ENCODE assay signal across 20 mouse cellular contexts in genomic region chr11:116944346-116944745, GRCm38 (mm10). TPM values are rescaled to one million over a fixed set of nuclear protein-coding genes. Genes with fewer than 3 reads are reported as not detected.
DNase-seq lines count a peak whose midpoint lies in the region; ATAC-seq lines count a peak whose summit lies in the region.
"Had no signal": no experiment of that assay in that cellular context is flagged by ENCODE, and none has a peak within 500 bp of the region (broad histone marks: within the 10 kb centered on the region; RNA-seq: fewer than 3 reads in every experiment).

No protein-coding gene starts in this region.

- DNase-seq in heart, adult 9 months (ENCODE audit: low spot score in 2 of 2): no peak
- DNase-seq in MN1 (ENCODE audit: low spot score): peak; percentile 17
- DNase-seq: cerebellum, adult 2 months; cerebellum, postnatal 36 days; gastrocnemius, postnatal 10 days; heart, adult 18-20 months; kidney, adult 11 months; liver, embryonic 13.5 days; retina, postnatal 1 day had no signal

- no peaks in the 10 kb centered on the region for H3K36me3 ChIP-seq in heart, embryonic 13.5 days
- peaks cover 82% of the 10 kb centered on the region for H3K36me3 ChIP-seq in midbrain, embryonic 13.5 days
- peaks cover 29% of the 10 kb centered on the region; the same call in 1 of the 2 replicates for H3K36me3 ChIP-seq in midbrain, embryonic 15.5 days (replicated peaks)
- no peaks in the 10 kb centered on the region for H3K36me3 ChIP-seq in limb, embryonic 12.5 days
- H3K36me3 ChIP-seq: limb, embryonic 13.5 days; liver, embryonic 13.5 days had no signal

- peak overlapping the region; percentile 10; the same call in 1 of the 2 replicates for H3K27ac ChIP-seq in heart, embryonic 13.5 days (replicated peaks)
- 0 out of 2 replicates have a peak overlapping the region, but pooled peaks have one; percentile 9 for H3K27ac ChIP-seq in midbrain, embryonic 13.5 days
- H3K27ac ChIP-seq in midbrain, embryonic 15.5 days: no peak overlapping the region
- H3K27ac ChIP-seq in limb, embryonic 12.5 days: peak overlapping the region; percentile 2; the same call in 1 of the 2 replicates
- H3K27ac ChIP-seq: kidney, postnatal 0 days; limb, embryonic 13.5 days; liver, embryonic 13.5 days; macrophage; midbrain, embryonic 10.5 days had no signal

- no peaks in the 10 kb centered on the region for H3K9me3 ChIP-seq in heart, embryonic 13.5 days
- no peaks in the 10 kb centered on the region for H3K9me3 ChIP-seq in midbrain, embryonic 13.5 days
- H3K9me3 ChIP-seq in midbrain, embryonic 15.5 days: no peaks in the 10 kb centered on the region
- H3K9me3 ChIP-seq in limb, embryonic 12.5 days: no peaks in the 10 kb centered on the region
- H3K9me3 ChIP-seq: limb, embryonic 13.5 days; liver, embryonic 13.5 days; midbrain, embryonic 10.5 days had no signal

- WGBS in heart, embryonic 13.5 days: 29% methylated on average over 4 of the region's 4 CpGs
- 76% methylated on average over 4 of the region's 4 CpGs for WGBS in midbrain, embryonic 13.5 days
- 60% methylated on average over 4 of the region's 4 CpGs for WGBS in midbrain, embryonic 15.5 days
- 68% methylated on average over 4 of the region's 4 CpGs for WGBS in limb, embryonic 12.5 days

- H3K4me3 ChIP-seq in heart, embryonic 13.5 days: no peak overlapping the region
- H3K4me3 ChIP-seq in midbrain, embryonic 13.5 days (replicated peaks): no peak overlapping the region
- no peak overlapping the region for H3K4me3 ChIP-seq in midbrain, embryonic 15.5 days
- H3K4me3 ChIP-seq in limb, embryonic 12.5 days (replicated peaks): no peak overlapping the region
- H3K4me3 ChIP-seq: limb, embryonic 13.5 days; liver, embryonic 13.5 days; midbrain, embryonic 10.5 days had no signal

- H3K9ac ChIP-seq in heart, embryonic 13.5 days: peak overlapping the region; percentile 35; the same call in 1 of the 2 replicates
- no peak overlapping the region for H3K9ac ChIP-seq in midbrain, embryonic 13.5 days (replicated peaks)
- no peak overlapping the region for H3K9ac ChIP-seq in midbrain, embryonic 15.5 days
- no peak overlapping the region for H3K9ac ChIP-seq in limb, embryonic 12.5 days (replicated peaks)
- H3K9ac ChIP-seq: limb, embryonic 13.5 days; liver, embryonic 13.5 days had no signal

- no peaks in the 10 kb centered on the region; the same call in 1 of the 2 replicates for H3K27me3 ChIP-seq in heart, embryonic 13.5 days (replicated peaks)
- no peaks in the 10 kb centered on the region for H3K27me3 ChIP-seq in midbrain, embryonic 13.5 days
- no peaks in the 10 kb centered on the region for H3K27me3 ChIP-seq in midbrain, embryonic 15.5 days (replicated peaks)
- no peaks in the 10 kb centered on the region for H3K27me3 ChIP-seq in limb, embryonic 12.5 days

- ATAC-seq in heart, embryonic 13.5 days (ENCODE audit: extremely low read depth, insufficient number of reproducible peaks, low FRiP score, low TSS enrichment): no peak
- ATAC-seq in midbrain, embryonic 13.5 days: no peak
- no peak for ATAC-seq in midbrain, embryonic 15.5 days (replicated peaks)
- ATAC-seq in limb, embryonic 12.5 days (ENCODE audit: insufficient number of reproducible peaks, insufficient read depth, low FRiP score, low TSS enrichment, low read depth): no peak
- ATAC-seq in granulocyte monocyte progenitor cell, adult 5-6 weeks (replicated peaks; ENCODE audit: poor library complexity, severe bottlenecking): no peak
- ATAC-seq: CD4-positive, CD25-positive, alpha-beta regulatory T cell, adult 4 months; hindbrain, embryonic 16.5 days had no signal

- peaks cover 32% of the 10 kb centered on the region for H3K4me1 ChIP-seq in heart, embryonic 13.5 days
- peaks cover 16% of the 10 kb centered on the region for H3K4me1 ChIP-seq in midbrain, embryonic 13.5 days (replicated peaks)
- H3K4me1 ChIP-seq in midbrain, embryonic 15.5 days: peaks cover 3% of the 10 kb centered on the region
- peaks cover 25% of the 10 kb centered on the region for H3K4me1 ChIP-seq in limb, embryonic 12.5 days (replicated peaks)
- H3K4me1 ChIP-seq: liver, embryonic 13.5 days had no signal

- no peak overlapping the region for H3K4me2 ChIP-seq in heart, embryonic 13.5 days
- no peak overlapping the region for H3K4me2 ChIP-seq in midbrain, embryonic 13.5 days (replicated peaks)
- no peak overlapping the region for H3K4me2 ChIP-seq in midbrain, embryonic 15.5 days
- H3K4me2 ChIP-seq in limb, embryonic 12.5 days: no peak overlapping the region
- H3K4me2 ChIP-seq: limb, embryonic 13.5 days; liver, embryonic 13.5 days had no signal

RNA-seq across cellular contexts. Expression of gene Mgat5b, which starts 25.7 kb away (rescaled TPM):
- polyA plus RNA-seq in heart, embryonic 13.5 days (2015; fragmentation: Nextera tagmentation; extraction: Ambion mirVana): 0.61 and 0.67 TPM in 2 replicates
- 16.8 and 21.8 TPM in 2 replicates for polyA plus RNA-seq in midbrain, embryonic 13.5 days (2015; fragmentation: Nextera tagmentation; extraction: Ambion mirVana)
- 28.3 and 28.6 TPM in 2 replicates for polyA plus RNA-seq in midbrain, embryonic 15.5 days (2015; fragmentation: Nextera tagmentation; extraction: Ambion mirVana)
- polyA plus RNA-seq in limb, embryonic 12.5 days (2016; fragmentation: Nextera tagmentation; extraction: Ambion mirVana): 1.8 and 2.0 TPM in 2 replicates
- total RNA-seq in granulocyte monocyte progenitor cell, adult 5-6 weeks (2014; fragmentation: Nextera tagmentation): not detected in 2 replicates
- not detected in 2 replicates for total RNA-seq in granulocyte monocyte progenitor cell, adult 5-6 weeks (2017)
- polyA plus RNA-seq: CD4-positive, CD25-positive, alpha-beta regulatory T cell, adult 4 months; liver, embryonic 13.5 days; macrophage had no signal
